Mouse (Mus musculus): Measurements from ENCODE around the gene Fkbp2. TPM values are rescaled to one million over a fixed set of nuclear protein-coding genes. Genes with fewer than 3 reads are reported as not detected.

Fkbp2 gene
- polyA plus RNA-seq, 1 experiment from 2014 or later, result 86.9 TPM

DNA sequence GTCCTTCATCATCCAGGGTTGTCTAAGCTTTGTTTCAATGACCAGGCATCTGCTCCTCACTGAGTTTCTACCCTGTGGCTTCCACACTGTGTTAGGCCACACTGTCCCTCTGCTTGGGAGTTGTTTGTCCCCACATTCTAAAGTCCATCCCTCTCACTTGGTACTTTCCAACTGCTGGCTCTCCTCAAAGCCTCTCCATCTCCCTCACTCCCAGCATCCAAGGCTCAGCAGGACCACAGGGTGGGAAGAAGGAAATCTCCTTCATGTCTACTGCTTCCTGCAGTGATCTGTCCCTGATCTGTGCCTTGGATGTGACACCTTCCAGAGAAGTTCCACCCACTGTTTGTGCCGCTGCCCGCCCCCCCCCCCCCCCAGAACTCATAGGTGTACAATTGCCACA is 49.3 kb downstream of the Fkbp2 start:
- 20% methylated on average over 1 of the region's 2 CpGs for WGBS

DNA sequence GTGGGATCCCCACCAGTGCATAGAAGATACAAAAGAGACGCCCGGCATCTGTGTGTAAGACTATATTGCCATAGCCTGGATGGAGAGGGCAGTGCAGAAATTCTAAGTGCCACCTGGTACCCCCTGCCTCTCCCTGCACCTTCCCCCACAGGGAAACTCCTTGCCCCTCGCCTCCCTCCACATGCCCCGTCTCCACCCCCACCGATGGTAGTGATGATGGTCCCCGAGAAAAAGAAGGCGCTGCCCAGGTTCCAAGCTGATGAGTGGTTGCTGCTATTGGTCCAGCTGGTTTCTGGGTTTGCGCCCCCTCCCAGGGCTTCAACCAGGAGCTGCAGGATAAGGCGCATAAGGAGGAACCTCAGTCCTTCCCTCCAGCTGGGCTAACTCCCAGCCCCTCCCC is 52.2 kb downstream of the Fkbp2 start:
- Histone ChIP-seq H3K9me3 (replicated peaks) (no peaks in the 10 kb centered on the region), H3K27ac (no peak overlapping the region), H3K4me1 (peaks cover 17% of the 10 kb centered on the region), H3K9ac (no peak overlapping the region), H3K36me3 (ENCODE audit: poor library complexity, severe bottlenecking) (no peaks in the 10 kb centered on the region), H3K4me3 (no peak overlapping the region), H3K4me2 (no peak overlapping the region), H3K27me3 (peaks cover 96% of the 10 kb centered on the region)
- 8% methylated on average over 9 of the region's 9 CpGs for WGBS
- ATAC-seq, result no peak

More for the DNA sequence above, 49.3 kb downstream of the Fkbp2 start:
- H3K4me3 ChIP-seq, result no peak overlapping the region
- ATAC-seq, result no peak
- H3K27me3 ChIP-seq, result peaks cover 96% of the 10 kb centered on the region
- peaks cover 23% of the 10 kb centered on the region for H3K4me1 ChIP-seq
- no peaks in the 10 kb centered on the region for H3K36me3 ChIP-seq (ENCODE audit: poor library complexity, severe bottlenecking)
- no peak overlapping the region for H3K27ac ChIP-seq
- no peak overlapping the region for H3K4me2 ChIP-seq
- no peaks in the 10 kb centered on the region for H3K9me3 ChIP-seq (replicated peaks)
- no peak overlapping the region for H3K9ac ChIP-seq

Other genes with a start within 250 kb of the Fkbp2 start
- gene Rps6ka4, start 139.9 kb downstream of the Fkbp2 start, polyA plus RNA-seq (2015; fragmentation: Nextera tagmentation; extraction: Ambion mirVana), result 4.0 and 4.2 TPM in 2 replicates
- gene Ccdc88b, start 122.3 kb downstream of the Fkbp2 start, polyA plus RNA-seq (2015; fragmentation: Nextera tagmentation; extraction: Ambion mirVana), result 0.19 and 0.71 TPM in 2 replicates
- 141 and 167 TPM in 2 replicates for gene Trmt112, start 70.8 kb downstream of the Fkbp2 start, polyA plus RNA-seq (2015; fragmentation: Nextera tagmentation; extraction: Ambion mirVana)
- 186 and 201 TPM in 2 replicates for gene Prdx5, start 70.4 kb downstream of the Fkbp2 start, polyA plus RNA-seq (2015; fragmentation: Nextera tagmentation; extraction: Ambion mirVana)
- gene Esrra, start 58.7 kb downstream of the Fkbp2 start, polyA plus RNA-seq (2015; fragmentation: Nextera tagmentation; extraction: Ambion mirVana), result 15.3 and 15.7 TPM in 2 replicates
- 0.74 TPM in 1 of 2 replicates, not detected in the other for gene Catsperz, start 55.1 kb downstream of the Fkbp2 start, polyA plus RNA-seq (2015; fragmentation: Nextera tagmentation; extraction: Ambion mirVana)
- gene Kcnk4, start 46.0 kb downstream of the Fkbp2 start, polyA plus RNA-seq (2015; fragmentation: Nextera tagmentation; extraction: Ambion mirVana), result 0.25 TPM in 1 of 2 replicates, not detected in the other
- 72.4 and 79.3 TPM in 2 replicates for gene Bad, start 38.6 kb downstream of the Fkbp2 start, polyA plus RNA-seq (2015; fragmentation: Nextera tagmentation; extraction: Ambion mirVana)
- gene Gpr137, start 38.0 kb downstream of the Fkbp2 start, polyA plus RNA-seq (2015; fragmentation: Nextera tagmentation; extraction: Ambion mirVana), result 32.4 and 32.8 TPM in 2 replicates
- gene Ppp1r14b, start 5.5 kb downstream of the Fkbp2 start, polyA plus RNA-seq (2015; fragmentation: Nextera tagmentation; extraction: Ambion mirVana), result 106 and 139 TPM in 2 replicates
- 11.0 TPM in 2 replicates for gene Plcb3, start 4.0 kb downstream of the Fkbp2 start, polyA plus RNA-seq (2015; fragmentation: Nextera tagmentation; extraction: Ambion mirVana)
- gene Vegfb, start 7.2 kb upstream of the Fkbp2 start, polyA plus RNA-seq (2015; fragmentation: Nextera tagmentation; extraction: Ambion mirVana), result 33.4 and 34.6 TPM in 2 replicates
- 19.1 and 19.8 TPM in 2 replicates for gene Dnajc4, start 12.1 kb upstream of the Fkbp2 start, polyA plus RNA-seq (2015; fragmentation: Nextera tagmentation; extraction: Ambion mirVana)
- gene Nudt22, start 15.6 kb upstream of the Fkbp2 start, polyA plus RNA-seq (2015; fragmentation: Nextera tagmentation; extraction: Ambion mirVana), result 19.1 TPM in 2 replicates
- 15.2 and 16.9 TPM in 2 replicates for gene Trpt1, start 15.6 kb upstream of the Fkbp2 start, polyA plus RNA-seq (2015; fragmentation: Nextera tagmentation; extraction: Ambion mirVana)
- gene Fermt3, start 39.0 kb upstream of the Fkbp2 start, polyA plus RNA-seq (2015; fragmentation: Nextera tagmentation; extraction: Ambion mirVana), result 3.0 and 3.9 TPM in 2 replicates
- gene Stip1, start 59.5 kb upstream of the Fkbp2 start, polyA plus RNA-seq (2015; fragmentation: Nextera tagmentation; extraction: Ambion mirVana), result 289 and 311 TPM in 2 replicates
- gene Macrod1, start 76.3 kb upstream of the Fkbp2 start, polyA plus RNA-seq (2015; fragmentation: Nextera tagmentation; extraction: Ambion mirVana), result 3.3 and 4.4 TPM in 2 replicates
- gene Flrt1, start 125.2 kb upstream of the Fkbp2 start, polyA plus RNA-seq (2015; fragmentation: Nextera tagmentation; extraction: Ambion mirVana), result 10.4 and 11.3 TPM in 2 replicates
- gene Otub1, start 225.8 kb upstream of the Fkbp2 start, polyA plus RNA-seq (2015; fragmentation: Nextera tagmentation; extraction: Ambion mirVana), result 242 and 249 TPM in 2 replicates
- gene Cox8a, start 237.1 kb upstream of the Fkbp2 start, polyA plus RNA-seq (2015; fragmentation: Nextera tagmentation; extraction: Ambion mirVana), result 673 and 749 TPM in 2 replicates

Data from forebrain, embryonic 13.5 days (tissue).